Mouse (Mus musculus): ENCODE results near the gene Fat2.

Gene Fat2

DNA sequence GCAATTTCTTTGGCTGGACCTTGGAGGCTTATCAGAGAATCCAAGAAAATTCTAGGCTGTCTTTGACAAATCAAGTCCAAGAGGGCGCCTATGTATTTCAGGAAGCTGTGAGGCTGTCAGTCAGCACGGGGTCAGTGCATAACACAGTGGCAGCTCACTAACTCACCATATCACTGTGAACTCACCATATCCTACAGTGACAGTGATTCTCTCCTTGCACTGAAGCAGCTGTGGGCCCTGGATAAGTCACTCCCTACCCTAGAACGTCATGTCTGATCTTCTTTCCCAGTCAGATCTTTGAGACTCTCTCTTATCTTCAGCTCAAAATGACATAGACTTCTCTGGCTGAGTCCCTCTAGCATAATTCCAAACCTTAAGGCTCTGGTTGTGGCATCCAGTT is 96.9 kb downstream of the Fat2 start:
- no peak for DNase-seq

- DNase-seq: no peak
Observed at GRCm38 (mm10) chr11:55236815-55237214, 99.5 kb downstream of the Fat2 start.

- no peak for DNase-seq
Observed at GRCm38 (mm10) chr11:55234791-55235190, 101.6 kb downstream of the Fat2 start.

DNA sequence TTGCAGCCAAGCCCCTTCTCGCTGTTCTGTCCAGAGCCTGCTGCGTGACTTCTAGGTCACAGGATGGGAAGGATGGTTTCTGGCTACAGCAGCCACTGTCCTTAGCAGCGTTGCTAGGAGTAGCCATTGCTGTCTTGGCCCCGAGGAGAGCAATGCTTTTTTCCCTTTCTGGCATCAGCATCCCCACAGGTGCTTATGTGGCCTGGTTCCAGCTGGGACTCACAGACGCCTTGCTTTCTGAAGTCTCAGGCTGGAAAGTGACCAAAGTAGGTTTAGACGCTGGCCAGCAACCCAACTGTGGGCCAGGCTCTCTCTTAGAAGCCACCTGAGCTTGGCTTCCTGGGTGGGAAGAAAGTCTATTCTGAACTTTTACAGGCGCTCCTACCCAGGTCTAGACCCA is 102.1 kb downstream of the Fat2 start:
- no peak for DNase-seq

GRCm38 (mm10) chr11:55231034-55231433 is 105.3 kb downstream of the Fat2 start:
- no peak for DNase-seq

DNA sequence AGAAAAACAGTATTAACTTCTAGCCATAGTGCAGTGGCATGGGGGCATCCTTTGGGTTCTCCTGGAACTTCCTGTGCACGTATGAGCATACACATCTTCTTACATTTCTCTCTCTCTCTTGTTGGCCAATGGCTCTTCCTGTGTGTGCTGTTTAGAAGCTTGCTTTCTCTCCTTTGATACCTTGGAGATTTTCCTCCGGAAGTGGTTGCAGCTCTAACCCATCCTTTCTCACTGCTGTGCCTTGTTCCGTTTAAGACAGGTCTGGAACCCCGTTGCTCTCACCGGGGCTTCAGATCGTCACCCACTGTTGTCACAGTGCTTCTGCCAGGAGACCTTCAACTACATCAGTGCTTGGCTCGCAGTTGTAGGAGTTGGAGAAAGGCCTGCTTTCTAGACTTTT is 115.1 kb downstream of the Fat2 start:
- DNase-seq: no peak

GRCm38 (mm10) chr11:55218473-55218872 is 117.9 kb downstream of the Fat2 start:
- no peak for DNase-seq

DNA sequence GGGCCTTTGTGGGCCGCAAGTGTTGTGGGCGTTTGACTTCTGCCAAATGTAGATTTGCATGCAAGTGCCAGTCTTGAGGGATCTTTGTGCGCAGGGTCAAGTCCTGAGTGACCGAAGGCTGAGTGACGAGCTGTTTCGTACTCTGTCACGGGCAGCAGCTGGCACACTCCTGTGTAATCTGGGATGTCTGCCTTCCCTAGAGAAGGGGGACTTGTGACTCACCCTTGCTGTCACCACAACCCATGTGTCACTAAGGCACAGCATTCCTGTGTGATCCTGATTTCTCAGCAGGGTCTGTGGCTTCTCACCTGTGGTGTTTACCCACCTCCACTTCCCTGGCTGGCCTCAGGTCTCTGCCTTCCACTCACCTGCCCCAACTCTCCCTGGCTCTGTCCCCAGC is 118.5 kb downstream of the Fat2 start:
- DNase-seq: no peak

DNA sequence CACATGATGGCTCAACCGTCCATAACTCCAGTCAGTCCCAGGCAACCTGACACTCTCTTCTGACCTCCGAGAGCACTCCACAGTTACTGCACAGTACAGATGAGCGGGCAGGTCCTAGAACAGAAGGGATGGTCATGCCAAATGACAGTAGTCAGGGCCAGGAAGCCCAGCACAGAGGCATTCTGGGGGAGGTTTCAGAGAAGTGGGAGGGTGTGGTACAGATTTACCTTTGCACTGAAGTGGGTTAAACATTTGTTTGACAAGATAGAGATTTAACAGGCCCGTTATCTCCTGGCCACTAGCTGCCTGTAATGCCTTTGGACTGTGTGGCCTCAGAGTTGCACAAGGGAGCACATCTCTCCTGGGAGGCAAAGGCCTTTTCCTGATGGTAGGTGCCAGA is 118.9 kb downstream of the Fat2 start:
- peak; percentile 75 for DNase-seq

GRCm38 (mm10) chr11:55216830-55217229 is 119.5 kb downstream of the Fat2 start:
- no peak for DNase-seq

DNA sequence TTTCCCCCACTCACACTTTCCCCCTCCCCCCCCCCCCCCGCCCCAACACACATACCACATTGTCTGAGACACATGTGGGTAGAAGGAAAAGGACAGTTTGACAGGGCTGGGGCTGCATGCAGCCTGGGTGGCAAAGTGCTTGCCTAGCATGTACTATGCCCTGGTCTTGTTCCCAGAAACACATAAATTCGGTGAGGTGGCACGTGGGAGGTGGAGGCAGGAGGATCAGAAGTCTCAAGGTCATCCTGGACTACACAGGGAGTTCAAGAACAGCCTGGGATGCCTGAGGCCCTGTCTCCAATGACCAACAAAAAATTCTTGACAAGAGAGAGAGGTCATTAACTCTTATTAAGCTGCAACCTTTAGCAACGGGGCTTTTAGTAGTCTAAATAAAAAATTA is 120.3 kb downstream of the Fat2 start:
- DNase-seq: peak; percentile 75

DNA sequence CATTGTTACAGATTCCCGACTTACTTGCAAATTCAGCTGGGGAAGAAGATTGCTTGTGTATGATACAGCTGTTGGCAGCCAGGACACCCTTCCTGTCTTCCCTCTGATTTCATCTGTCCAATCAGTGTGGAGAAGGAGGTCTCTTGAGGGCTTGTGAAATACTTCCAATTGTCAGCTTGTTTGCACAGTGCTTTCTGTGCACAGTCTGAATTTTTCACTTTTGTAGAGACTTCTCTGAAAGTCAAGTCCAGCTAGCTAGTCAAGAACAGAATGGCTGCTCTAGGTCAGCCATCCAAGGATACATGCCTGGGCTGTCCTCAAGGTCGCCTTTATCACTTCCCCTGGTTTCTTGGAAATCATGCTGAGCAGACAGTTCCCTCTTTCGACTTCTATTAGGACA is 121.4 kb downstream of the Fat2 start:
- DNase-seq: no peak

GRCm38 (mm10) chr11:55214161-55214560 is 122.2 kb downstream of the Fat2 start:
- peak; percentile 35 for DNase-seq

GRCm38 (mm10) chr11:55213518-55213917 is 122.8 kb downstream of the Fat2 start:
- DNase-seq: no peak

GRCm38 (mm10) chr11:55209626-55210353 is 126.6 kb downstream of the Fat2 start:
- no peak for DNase-seq

DNA sequence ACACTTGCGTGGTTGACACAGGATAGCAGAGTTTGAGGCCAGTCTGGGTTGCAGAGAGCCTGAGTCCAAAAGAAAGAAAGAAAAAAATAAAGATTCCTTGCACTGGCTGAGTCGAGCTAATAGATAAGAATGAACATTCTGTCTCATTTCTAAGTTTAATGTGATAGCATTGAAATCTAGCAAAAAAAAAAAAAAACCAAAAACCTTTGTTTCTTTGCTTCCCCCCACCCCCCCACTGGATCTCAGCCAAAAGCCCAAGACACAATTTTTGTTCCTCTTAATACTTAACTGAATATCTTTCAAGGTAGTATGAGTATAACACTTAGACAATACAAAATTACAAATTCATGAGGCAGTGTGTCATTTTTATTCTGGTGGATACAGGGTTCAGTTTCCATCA is 127.3 kb downstream of the Fat2 start:
- DNase-seq: no peak

DNA sequence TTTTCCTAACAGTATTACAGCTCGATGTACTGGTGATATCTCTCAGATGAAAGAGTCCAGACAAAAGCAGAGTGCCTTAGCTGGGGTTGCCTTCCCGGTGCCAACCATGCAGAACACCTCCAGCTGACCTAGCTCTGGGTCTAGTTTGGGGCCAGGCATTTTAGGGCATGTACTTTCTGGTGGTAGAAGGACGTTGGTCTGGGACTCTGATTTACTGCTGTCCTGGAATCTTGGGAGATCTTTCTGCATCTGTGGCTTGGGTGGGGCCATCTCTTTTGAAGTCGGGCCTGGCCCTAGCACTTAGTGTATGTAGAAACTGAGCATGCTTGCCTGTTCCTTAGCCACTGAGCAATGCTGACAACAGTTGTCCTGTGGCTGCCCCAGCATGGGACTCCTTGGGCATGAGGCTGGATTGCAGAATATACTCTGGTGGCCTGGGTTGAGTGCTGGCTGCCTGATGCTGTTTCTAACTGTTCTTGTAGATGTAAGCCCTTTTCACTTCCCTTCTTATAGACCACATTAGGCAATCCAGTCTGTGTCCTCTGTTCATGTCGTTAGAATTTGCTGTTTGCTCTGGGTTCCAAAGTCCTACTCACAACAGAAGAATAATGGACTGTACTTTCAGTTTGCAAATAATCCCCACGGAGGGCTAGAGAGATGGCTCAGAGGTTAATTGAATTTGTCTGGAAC is 128.2 kb downstream of the Fat2 start:
- peak; percentile 42 for DNase-seq

- DNase-seq: peak; percentile 59
Observed at GRCm38 (mm10) chr11:55204602-55205001, 131.8 kb downstream of the Fat2 start.

- DNase-seq: peak; percentile 95
Observed at GRCm38 (mm10) chr11:55204159-55204596, 132.2 kb downstream of the Fat2 start, which contains the start of gene Slc36a1. Gene Slc36a1, plus strand, starts transcription at chr11:55204350.
